Mouse (Mus musculus) adrenal gland, adult 2 months (tissue): ENCODE data around the gene Lpcat4. TPM values are rescaled to one million over a fixed set of nuclear protein-coding genes. Genes with fewer than 3 reads are reported as not detected.

Experiments
- DNase-seq: peaks from one replicate; pipeline ENCODE4 v3.0.0; 2021
- long read RNA-seq: library from polyadenylated mRNA; stranded (forward); transcript quantifications from one replicate; pipeline ENCODE4 v2.0.0, GENCODE M21; 2021
- polyA plus RNA-seq: library from polyadenylated mRNA; depleted of rRNA; stranded (reverse); fragments of >200 nt; gene quantifications from 2 replicates; pipeline ENCODE4 v1.2.3, GENCODE M21; 2012; rRNA removed
- total RNA-seq, 2 experiments: library from RNA; stranded (reverse); gene quantifications; 2 replicates each; pipeline ENCODE4 v1.2.3; 2021

The Lpcat4 gene
- total RNA-seq = 1 to 10 TPM; 5.1 to 9.2 TPM
- 18.9 TPM in 2 replicates for polyA plus RNA-seq
- long read RNA-seq, transcript Lpcat4-201 (14 exons, 2,275 nt) = major isoform, 6 of 8 reads
- long read RNA-seq, partial matches to known transcripts = 1 of 8 reads
- long read RNA-seq, other reads (novel, unspliced or antisense) = 1 of 8 reads

DNA sequence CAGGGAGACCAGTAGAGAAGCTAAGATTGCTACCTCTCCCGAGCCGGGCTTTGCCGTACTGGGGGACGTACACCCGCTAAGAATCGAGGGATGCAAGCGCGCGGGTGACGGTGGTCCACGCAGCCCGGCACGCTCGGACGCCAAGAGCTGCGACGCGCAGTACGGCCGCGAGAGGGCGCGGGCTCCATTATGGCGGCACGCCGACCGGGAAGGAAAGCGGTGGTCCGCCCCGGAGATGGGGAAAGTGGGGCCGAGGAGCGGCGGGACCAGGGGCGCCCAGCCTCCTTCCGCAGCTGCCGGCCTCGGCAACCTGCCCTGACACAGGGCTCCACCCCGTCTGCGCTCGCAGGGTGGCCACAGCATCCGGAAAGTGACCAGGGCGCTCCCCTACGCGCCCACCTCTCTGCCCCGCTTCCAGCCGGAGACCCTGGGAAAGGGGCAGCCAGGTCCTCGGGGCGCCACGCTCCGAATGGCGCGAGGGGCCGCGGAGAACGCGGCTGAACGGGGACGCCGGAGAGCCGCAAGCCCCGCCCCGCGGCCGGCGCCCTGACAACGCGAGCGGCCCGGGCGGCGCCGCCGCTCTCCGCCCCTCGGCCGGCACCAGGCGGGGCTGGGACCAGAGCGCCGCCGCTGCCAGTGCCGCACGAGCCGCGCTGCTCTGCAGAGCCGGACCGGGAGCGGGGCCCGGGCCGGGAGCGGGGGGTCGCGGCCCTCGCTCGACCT, at the start of gene Lpcat4:
Gene Lpcat4, plus strand, starts transcription at position 257 of the 723 bp plus-strand sequence.
- peak; percentile 88 for DNase-seq

GRCm38 (mm10) chr2:112196859-112197258, 42.4 kb upstream of the Lpcat4 start:
- DNase-seq = peak; percentile 34

GRCm38 (mm10) chr2:112203056-112203455, 36.2 kb upstream of the Lpcat4 start:
- DNase-seq = no peak

DNA sequence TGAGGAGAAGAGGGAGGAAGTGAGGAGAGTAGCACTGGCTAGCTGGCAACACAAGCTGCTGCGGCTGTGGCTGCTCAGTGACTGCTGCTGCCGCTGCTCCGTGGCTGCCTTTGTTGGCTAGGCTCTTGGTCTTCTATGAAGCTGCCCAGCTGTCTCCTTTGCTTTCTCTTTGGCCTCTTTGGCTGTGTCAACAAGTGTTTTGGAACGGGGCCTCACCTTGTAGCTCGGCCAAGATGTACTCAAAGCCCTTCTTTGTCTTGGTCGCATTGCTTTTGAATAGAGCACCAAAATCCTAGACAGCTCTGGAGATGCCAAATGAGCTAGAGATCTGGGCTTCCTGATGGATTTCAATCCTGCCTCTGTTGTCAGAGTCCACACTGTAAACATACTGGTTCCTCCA, 29.1 kb upstream of the Lpcat4 start:
- DNase-seq = no peak

GRCm38 (mm10) chr2:112210699-112211098, 28.6 kb upstream of the Lpcat4 start:
- no peak for DNase-seq

DNA sequence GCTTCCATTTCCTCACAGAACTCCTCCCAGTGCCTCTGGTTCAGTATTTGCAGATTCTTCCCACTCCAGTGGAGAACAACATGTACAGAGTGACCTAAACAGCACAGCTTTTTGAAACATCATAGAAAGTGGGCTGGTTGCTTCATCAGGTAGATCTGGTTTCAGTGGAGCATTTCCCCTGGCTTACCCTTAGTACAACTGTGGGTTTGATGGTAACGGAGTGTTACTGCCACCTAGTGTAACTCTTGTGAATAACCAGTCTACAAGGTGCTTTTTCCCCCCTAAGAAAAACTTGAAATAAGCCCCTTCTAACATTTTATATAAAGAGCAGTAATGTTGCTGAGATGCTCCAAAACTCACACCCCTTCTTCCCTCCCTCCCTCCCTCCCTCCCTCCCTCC, 23.3 kb upstream of the Lpcat4 start:
- no peak for DNase-seq

DNA sequence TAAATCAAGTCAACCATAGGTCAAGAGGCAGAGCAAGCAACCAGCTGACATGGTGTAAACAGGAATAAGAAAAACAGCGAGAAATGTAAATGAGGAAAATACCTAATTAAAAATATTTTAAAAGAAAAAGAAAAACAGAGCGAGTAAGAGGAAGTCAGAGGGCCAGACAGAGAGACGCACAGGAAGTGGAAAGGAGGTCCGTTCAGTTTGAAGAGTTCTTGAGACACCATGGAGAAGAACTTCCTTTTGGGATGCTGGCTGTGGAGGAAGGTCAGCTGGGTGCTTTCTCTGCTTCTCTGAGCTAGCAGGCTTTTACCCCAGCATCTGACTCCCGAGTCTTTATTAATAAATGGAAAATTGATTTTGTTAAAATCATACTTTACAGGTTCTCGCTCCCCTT, 21.7 kb upstream of the Lpcat4 start:
- no peak for DNase-seq

DNA sequence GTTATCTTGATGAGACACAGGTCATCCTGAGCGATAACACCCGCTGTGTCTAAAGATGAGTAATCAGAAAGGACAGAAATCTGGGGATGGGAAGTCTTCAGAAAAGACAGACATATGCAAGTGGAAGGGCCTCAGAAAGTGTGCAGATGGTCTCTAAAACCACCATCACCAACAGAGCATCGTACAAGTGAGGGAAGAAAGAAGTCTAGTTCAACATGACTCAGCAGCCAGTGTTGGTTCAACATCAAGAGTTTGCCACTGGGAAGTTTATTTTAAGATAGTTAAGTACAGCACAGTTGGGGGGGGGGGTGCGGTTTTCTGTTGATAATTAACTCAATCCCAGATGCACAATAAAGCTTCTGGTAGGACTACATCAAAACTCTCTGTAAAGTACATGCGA, 18.4 kb upstream of the Lpcat4 start:
- no peak for DNase-seq

DNA sequence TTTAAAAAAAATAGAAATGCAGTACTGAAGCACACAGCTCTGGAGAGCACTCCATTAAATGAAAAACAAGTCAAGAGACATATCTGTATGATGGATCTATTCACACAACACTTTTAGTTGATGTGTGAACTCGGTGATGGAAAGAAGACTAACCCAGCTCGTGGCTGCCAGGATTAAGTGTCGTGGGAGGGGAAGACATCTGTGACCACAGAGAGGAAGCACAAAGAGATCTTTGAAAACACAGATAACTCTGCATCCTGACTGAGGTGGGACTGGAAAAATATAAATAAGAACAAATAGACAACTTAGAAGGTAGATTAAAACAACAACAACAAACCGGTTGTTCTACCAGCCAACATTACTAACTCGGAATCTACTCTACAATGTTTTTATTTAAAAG, 16.7 kb upstream of the Lpcat4 start:
- no peak for DNase-seq

DNA sequence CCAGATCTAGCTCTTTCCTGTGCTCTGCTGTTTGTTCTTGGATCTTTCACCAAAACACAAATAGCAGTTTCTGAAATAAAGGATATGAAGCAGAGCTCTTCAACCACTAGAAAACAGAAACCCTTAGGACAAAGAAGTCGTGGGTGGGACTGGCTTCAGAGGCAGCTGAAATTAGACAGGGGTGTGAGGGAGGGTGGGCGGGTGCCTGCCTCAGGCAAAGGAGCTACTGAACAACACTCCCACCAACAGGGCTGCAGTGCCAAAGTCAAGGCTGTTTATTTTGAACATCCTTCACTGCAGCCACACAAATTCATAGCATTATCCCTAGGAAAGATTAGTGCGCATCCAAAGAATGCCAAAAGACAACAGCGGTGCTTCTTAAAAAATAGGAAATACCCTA, 14.9 kb upstream of the Lpcat4 start:
- DNase-seq = no peak

DNA sequence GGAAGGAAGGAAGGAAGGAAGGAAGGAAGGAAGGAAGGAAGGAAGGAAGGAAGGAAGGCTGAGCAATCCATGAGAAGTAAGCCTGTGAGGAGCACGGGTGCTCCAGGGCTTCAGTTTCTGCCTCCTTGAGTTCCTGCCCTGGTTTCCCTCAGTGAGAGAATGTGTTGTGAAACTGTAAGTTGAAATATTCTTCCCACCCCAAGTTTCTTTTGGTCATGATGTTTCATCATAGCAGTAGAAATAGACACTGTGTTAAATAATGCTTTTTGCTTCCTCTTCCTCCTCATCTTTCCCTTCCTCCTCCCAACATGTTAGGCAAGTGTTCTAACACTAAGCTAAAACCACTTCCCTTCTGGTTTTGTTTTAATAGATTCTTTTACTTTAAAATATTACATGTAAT, 6.6 kb upstream of the Lpcat4 start:
- DNase-seq = no peak

GRCm38 (mm10) chr2:112236620-112237019, 2.6 kb upstream of the Lpcat4 start:
- DNase-seq = peak; percentile 38

DNA sequence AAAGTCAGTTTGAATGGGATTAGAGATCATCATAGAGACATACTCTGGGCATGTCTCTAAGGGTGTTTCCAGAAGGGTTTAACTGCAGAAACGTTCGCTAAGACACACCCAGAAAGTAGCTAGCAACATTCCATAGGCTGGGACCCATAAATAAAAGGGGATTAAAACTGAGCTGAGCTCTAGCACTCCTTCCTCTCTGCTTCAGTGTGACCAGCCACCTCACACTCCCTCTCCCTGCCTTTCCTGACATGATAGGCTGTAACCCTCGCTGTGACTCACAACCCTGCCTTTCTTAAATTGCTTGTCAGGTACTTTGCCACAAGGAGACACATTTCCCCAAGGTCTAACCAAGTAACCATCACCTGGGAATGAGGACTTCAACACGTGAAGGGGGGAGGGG, 1.3 kb upstream of the Lpcat4 start:
- no peak for DNase-seq

GRCm38 (mm10) chr2:112239935-112240721, 860 bp downstream of the Lpcat4 start:
- peak; percentile 17 for DNase-seq

- DNase-seq = no peak
Observed at GRCm38 (mm10) chr2:112241787-112242186, 2.5 kb downstream of the Lpcat4 start.

DNA sequence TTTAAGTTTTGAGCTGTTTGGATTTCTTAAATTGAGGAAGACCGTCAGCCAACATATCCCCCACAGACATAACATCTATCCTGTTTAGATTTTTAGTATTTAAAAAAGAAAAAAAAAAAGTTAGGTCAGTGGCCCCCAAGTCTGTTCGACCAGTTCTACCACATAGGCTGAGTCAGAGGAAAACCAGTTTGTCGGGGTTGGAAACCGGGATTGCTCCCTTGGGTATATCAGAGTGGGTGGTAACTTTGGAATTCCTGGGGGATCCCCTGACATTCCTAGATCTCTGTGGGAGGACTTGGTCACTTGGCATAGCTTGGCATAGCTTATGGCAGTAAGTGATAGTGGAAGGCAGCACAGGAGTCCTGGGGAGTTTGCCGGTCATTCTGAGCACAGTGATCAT, 6.0 kb downstream of the Lpcat4 start:
- no peak for DNase-seq

DNA sequence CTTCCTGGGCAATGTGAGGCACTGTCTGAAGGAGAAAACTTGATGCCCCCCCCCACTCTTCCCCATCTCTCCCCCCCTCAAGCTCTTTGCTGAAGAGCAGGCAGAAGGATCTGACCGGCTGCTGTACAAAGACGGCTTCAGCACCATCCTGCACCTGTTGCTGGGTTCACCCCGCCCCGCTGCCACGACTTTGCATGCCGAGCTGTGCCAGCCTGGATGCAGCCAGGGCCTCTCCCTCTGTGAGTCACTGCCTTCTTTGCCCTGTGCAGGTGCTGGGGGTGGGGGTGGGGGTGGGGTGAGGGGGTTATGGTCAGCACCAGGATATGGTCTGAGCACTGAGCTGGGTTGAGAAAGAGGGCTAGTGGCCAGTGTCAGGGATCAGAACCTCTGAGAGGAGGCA, 6.9 kb downstream of the Lpcat4 start:
- no peak for DNase-seq

GRCm38 (mm10) chr2:112247323-112247722, 8.1 kb downstream of the Lpcat4 start:
- DNase-seq = no peak

GRCm38 (mm10) chr2:112249780-112250453, 10.6 kb downstream of the Lpcat4 start:
- DNase-seq = no peak

DNA sequence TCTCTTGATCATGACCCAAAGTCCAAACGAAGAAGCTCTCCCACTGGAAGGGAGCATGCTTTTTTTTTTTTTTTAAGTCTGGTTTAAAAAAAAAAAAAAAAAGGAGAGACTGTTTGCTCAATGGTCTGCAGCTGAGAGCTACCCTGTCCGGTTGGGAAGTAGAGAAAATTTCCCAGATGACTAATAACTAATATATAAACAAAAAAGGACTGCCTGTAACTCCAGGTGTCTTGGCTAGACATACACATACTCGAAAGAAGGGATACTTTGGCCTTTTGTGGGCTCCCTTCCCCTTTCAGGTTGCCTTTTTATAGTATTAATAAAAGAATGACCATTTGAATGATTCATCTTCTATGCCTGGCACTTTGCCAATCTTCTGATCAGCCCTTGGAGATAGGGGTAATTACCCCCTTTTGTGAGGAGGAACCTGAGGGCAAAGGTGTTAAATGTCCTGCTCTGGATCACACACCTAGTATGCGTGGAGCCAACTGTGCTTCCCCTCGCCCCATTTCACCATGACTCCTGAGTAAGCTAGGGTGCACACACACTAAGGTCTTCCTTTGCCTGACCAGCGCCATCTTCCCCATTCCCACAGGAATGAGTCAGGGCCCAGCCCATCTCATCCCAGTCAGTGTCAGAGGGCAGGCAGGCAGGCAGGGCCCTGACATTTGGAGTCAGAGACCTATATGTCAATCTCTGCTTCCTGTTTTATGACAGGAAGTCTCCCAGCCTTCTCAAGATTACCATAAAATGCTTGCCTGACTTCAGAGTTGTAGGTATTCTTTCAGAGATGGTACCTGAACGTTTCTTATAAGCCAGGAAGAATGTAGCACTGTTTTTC, 15.6 kb downstream of the Lpcat4 start:
- DNase-seq = peak; percentile 67

GRCm38 (mm10) chr2:112259241-112259962, 20.1 kb downstream of the Lpcat4 start, which contains the start of gene Nutm1:
Gene Nutm1, minus strand, starts transcription at chr2:112259291.
- DNase-seq = no peak
